Mouse (Mus musculus) thymus, postnatal 25 days (tissue): Measurements from ENCODE around the gene Il6ra.

Experiments used
- DNase-seq: peaks from one replicate; pipeline ENCODE4 v3.0.0; 2022

Il6ra gene

DNA sequence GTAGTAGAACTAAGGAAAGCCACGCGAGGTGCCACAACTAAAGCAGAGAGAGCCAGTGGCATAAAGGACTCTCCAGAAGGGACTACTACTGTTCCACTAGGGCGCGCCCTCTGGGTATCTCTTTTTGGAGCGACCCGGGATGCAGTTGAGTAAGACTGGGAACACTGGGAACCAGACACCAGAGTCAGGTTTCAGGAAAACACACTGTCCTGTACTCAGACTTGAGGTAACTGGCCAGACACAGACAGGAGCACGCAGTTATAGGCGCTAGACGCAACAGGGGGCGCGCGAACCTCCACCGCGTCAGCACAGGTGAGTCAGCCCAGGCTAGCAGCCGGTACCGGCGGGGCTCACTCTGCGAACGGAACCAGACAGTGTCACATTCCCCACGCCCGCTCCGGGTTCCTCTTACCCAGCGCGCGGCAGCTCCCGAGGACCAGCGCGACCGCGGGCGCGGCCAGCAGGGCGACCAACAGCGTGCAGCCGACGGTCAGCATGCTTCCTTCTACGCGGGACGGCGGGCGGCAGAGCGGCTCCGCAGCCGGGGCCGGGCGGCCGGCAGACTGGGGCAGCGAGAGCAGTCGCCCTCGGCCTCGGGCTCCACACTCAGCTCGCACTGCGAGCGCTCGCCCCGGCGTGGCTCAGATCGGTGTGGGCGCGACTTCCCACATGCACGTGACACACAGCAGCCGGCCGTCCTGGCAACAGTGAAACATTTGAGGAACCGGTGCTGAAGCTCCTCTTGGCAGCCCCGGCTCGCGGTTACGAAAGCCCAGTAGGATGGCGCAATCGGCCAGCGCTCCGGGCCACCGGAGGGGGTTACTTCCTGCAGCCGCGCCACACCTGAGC is at the start of gene Il6ra:
Gene Il6ra, minus strand, starts transcription at position 654 of the 849 bp plus-strand sequence.
- DNase-seq, result peak; percentile 63

DNA sequence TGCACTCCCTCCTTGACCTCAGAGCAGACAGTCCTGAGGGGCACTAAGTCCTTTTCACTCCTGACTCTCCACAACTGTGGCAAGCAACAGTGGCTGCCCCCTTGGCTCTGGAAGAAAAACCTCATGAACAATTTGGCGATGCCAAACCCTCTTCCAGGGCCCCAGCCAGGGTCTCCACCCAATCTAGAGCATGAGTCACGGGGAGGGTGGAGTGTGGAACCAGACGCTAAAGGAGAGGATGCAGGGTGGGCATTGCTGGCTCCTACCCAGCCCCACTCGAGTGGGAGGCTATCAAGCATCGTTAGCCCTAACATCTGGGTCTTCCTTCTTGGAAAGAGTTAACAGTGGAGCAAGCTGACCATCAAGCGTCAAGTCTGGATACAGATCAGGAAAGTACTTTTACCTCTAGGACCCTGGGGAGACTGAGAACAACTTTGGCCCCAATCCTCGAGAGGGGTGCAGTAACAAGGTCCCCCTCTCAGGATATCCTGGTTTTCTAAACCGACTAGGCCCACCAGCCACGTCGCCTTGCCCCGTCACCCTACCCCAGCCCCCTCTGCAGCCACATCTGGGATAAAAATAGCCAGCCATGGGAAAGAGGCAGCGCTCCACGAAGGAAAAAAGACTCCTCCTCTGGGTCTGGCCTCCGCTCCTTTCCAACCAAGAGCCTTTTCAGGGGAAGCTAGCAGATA is 49.2 kb upstream of the Il6ra start:
- DNase-seq, result peak; percentile 33

DNA sequence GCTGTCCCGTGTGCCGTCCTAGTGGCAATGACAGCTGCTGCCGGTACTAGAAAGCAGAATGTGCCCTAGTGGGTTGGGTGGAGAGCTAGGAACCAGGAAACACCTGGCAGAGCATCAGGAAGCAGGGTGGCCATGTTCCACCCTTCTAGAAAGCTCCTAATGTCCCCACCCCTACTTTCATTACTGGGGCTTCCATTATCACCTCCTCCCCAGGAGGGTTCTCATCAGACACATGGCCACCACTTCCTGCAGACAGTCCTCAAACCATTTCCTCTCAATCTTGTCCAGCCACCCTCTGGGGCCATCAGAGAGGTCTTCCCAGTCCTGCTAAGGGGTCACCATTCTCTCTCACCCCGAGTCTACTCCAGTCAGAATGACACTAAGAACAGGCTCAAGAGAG is 48.4 kb upstream of the Il6ra start:
- peak; percentile 16 for DNase-seq

DNA sequence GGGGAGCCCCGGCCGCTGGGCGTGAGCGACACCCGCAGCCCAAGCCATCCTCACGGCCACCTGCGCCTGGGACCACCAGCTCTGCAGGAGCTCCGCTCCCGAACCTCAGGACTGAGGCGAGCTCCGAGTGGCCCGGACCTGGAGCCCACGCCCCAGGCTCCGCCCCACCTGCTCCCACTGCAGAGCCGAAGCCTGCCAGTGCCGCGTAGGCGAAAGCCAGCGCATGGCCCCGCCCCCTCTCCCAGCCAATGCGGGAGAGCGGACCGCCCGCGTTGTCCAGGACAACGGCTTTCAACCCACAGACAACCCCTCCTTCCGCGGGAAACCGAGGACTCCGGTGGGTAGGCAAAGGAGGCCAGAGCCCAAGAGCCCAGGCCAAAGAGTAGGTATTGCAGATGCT is 47.5 kb upstream of the Il6ra start:
- DNase-seq, result peak; percentile 88

DNA sequence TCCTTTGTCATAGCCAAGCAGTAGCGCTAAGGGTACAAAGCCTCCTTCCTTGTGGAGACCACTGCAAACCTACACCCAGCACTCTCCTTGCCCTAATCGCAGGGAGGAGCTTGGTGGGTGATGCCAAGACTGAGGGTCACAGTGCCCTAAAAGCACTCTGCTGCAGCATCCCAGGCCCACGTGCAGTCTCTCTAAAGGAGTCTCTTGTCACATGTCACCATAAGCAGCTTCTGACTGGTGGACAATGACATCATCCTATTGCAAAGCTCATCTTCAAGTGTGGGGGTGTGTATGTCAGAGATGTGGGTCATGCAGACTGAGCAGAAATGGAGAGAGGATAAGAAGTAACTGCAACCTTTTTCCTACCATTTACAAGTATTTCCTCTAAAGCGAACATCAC is 46.4 kb upstream of the Il6ra start:
- no peak for DNase-seq

DNA sequence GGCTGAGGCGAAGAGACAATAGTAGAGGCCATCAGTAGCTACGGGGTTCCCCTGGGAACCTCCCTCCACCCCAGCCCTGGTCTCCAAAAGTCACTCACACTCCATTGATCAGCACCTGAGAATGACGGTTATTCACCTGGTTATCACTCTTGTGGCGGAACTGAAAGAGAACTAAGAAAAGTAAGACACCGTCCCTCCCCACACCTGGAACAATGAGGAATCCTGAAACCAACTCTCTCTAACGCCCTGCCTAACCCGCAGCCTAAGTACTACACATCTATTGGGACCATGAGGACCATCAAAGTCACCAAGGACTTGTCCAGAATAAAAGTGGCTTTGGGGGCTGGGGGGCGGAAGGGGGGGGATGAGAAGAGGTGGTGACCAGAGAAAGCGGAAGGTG is 44.9 kb upstream of the Il6ra start:
- DNase-seq, result no peak

DNA sequence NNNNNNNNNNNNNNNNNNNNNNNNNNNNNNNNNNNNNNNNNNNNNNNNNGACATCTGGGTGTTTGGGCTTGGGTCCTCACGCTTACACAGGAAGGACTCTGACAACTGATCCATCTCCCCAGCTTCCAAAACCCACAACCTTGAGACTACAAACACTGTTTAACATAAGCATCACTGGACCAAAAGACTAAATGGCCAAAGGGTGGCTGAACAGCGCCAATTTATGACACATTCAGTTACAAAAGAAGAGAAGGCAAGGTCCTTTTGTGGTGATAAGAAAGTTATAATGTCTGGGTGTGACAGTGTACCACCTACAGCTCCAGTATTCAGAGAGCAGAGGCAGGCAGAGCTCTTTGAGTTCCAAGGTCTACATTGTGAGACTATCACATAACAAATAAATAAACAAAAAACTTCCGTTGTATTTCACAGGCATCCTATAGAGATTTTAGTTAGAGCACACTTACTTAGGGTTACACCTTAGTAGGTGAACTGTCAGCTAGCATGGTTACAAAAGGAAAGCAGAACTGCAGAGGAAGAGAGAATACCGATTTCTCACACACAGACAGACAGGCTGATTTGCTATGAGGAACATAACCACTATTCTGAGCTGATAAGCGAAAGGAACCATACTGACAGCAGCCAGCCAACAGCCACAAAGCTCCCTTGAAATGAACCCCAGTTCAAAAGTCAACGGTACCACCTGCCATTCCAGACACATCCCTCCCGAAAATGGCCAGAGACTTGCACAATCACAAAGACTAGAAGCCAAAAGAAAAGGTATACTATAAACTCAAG is 43.4 kb upstream of the Il6ra start:
- DNase-seq, result no peak

DNA sequence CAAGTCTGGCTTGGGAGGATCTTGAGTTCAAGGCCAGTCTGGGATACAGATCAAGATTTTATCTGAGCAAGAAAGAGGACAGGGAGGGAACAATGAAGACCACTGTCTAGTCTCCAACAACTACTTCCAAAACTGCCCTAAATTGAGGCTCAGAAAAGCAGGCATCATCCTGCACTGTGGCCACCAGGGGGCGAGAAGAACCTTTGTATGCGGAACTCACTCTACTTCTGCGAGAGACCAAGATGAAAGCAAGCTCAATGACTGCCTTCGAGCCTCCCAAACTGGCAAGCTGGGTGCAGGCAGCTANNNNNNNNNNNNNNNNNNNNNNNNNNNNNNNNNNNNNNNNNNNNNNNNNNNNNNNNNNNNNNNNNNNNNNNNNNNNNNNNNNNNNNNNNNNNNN is 40.4 kb upstream of the Il6ra start:
- peak; percentile 82 for DNase-seq

DNA sequence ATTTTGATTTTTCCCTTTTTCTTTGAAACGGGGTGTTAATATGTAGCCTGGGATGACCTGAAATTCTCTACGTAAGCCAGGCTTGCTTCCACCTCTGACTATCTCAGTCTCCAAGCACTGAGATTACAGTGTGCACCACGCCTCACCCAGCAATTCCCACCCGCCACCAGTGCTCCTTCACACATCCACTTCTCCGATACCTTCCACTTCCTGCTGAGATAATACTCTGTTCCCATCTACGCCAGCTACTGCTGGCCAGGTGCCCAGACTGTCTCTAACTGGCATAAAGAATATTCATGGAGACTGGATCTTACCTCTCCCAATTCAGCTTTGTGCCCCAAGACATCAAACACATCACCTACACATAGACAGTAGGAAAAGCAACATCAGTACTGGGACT is 35.7 kb upstream of the Il6ra start:
- no peak for DNase-seq

DNA sequence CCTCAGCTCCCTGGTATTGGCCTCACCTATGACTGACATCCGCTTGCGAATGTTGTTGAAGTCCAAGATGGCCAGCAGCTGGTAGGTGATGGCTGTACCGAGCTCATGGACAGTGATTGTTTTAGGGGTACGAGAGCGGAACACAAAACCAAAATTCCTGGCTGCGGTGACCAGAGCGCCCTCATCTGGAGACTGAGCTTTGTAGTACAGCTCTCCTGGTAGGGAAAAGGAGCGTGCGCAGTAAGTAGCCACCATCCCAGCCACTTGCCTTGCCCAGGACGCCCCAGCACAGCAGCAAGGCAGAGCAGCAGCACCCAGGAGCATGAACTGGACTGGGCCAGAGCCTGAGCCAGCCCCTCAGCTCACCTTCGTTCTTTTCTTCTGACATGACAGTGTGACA is 35.0 kb upstream of the Il6ra start:
- no peak for DNase-seq

DNA sequence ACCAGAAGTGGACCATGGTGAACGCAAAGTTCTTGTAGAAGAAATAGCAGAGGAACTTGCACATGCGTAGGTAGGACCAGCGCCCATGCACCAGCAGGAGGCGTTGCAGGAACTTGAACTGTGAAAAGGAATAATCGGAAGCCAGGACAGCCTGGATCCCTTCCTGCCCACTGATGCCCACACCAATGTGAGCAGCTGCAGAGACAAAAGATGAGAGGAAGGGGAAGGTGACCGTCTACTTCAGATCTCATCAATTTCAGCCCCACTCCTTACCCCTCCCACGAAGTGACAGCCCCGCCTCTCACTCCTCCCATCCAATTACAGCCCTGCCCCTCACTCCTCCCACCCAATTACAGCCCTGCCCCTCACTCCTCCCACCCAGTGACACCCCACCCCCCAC is 32.0 kb upstream of the Il6ra start:
- DNase-seq, result no peak

DNA sequence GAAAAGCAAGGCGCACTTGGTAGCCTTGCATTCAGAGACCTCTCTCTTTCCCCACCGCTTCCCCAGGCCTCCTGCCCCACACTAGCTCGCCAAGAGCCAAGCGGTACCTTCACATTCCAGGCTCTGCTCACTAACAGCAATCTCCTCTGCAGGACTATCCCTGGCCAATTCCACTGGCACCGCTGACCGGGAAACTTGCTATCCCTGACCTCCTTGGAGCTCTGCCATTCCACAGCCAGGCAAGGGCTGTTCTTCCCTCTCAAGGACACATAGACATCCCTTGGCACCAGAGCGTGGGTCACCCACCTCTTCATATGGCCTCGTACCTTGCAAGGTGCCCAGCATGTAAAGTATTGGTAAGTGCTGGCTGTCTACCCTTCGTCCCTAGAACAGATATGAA is 29.9 kb upstream of the Il6ra start:
- DNase-seq, result no peak

DNA sequence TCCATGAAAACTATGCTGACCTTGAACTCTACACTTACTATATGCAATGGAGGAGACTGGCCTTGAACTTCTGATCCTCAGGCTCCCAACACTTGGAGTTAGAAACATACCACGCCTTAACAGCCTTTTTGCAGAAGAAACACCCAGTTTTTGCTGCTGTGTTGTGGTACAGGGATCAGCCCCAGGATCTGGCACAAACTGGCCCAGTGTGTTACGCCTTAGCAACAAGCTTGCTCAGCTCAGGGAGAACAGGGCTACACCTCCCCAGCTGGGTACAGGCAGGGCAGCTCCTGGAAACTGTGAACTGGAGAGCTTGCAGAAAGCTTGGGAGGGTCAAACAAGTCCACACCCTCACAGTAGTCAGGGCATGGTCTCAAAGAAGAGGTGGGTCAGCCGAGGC is 23.5 kb upstream of the Il6ra start:
- DNase-seq, result no peak

DNA sequence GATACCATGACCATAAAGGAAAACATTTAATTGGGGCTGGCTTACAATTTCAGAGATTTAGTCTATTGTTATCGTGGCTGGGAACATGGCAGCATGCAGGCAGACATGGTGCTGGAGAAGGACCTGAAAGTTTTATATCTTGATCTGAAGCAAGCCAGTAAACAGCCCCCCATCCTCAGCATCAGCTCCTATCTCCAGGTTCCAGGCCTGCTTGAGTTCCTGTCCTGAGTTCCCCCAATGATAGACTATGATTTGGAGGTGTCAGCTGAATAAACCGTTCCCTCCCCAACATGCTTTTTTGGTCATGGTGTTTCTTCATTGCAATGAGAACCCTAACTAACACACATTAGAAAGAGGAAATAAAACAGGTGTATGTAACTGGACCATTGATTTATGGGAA is 19.9 kb upstream of the Il6ra start:
- no peak for DNase-seq

DNA sequence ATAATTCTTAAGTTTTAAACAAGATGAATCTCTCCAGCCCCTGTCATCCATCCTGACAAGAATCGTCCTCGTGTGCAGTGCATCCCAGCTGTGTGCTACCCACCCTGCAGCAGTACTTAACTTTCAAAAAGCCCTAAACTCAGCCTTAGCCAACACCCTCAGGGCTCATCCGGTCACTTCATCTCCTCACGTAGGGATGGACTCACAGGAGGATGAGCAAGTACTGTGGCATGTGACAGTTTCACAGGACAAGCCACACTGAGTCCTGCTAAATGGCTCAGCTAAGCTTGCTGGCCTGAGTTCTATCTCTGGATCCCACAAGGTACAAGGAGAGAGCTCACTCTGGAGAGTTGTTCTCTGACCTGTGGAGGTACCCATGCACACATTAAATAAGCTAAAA is 16.0 kb upstream of the Il6ra start:
- DNase-seq, result no peak

DNA sequence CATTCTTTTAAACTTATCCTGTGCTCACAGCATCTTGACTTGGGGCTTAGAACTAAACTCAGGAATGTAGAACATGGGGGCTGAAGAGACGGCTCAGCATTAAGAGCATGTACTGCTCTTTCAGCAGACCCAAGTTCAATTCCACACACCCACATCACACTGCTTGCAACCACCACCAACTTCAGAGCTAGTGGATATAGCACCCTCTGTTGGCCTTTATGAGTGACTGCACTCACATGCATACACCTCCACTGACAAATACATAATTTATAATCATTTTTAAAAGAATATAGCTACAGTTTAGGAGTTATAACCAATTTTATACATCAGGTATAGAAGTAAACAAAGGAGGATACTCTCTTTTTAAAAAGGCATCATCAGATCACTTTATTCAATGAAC is 13.4 kb upstream of the Il6ra start:
- DNase-seq, result no peak

DNA sequence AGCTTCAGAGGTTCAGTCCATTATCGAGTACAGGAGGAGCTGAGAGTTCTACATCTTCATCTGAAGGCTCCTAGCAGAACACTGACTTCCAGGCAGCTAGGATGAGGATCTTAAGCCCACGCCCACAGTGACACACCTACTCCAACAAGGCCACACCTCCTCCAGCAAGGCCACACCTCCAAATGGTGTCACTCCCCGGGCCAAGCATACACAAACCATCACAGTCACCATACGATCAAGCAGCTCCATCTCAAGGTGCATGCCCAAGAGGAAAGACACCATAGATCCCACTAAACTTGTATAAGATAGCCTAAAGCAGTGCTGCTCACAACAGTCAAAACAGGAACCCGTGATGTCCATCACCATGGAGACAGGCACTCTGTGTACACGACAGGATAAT is 7.7 kb upstream of the Il6ra start:
- DNase-seq, result no peak

DNA sequence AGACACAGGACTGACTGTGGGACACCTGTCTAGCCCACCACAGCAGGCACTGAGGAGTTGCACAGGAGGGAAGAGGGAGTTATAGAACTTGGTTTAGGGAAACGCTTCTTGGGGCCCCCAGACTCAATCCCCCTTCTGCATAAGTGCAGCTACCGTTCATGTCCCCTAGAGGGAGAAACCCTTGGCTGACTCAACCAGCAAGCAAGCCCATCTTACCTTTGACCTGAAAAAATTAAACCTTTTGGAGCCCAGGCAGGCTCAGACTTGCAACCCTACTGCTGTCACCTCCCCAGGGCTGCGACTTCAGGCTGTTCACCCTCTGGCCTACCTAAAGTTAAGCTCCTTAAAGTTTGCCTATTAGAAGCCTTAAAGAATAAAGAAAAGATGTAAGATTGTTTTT is 4.4 kb upstream of the Il6ra start:
- no peak for DNase-seq

DNA sequence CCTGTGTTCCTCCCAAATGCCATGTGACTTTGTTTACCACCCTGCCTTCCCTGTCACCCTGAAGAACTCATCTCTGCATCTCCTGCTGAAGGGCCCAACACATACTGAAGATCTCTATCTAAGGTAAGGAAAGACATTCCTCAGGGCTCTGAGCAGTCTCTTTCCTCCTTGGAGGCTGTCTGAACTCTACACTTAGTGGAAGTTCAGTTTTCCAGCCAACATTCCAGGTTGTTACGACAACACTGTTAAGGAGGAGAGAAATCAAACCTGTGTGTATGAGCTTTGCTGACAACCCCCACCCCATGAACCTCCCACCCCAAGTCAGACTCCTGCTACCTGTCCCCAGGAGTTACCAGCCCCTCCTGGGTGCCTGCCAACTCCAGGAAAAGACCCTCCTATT is 3.6 kb upstream of the Il6ra start:
- DNase-seq, result no peak

DNA sequence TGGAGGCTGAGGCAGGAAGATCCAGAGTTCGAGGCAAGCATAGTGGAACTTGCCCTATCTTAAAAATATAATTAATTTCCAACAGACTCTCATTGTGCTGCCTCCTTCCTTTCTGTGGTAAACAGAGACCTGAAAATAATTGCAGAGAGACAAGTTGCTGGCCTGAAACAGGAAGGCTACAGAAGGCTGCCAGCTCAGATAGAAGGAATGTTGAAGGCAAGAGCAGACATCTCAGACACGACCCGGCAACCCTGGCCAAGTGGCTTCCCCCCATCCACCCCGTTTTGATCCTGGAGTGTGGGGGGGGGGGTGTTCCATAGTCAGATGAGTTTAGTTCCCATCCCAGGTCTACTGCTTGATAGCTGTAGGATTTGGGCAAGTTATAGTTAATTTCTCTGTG is 1.7 kb upstream of the Il6ra start:
- no peak for DNase-seq

DNA sequence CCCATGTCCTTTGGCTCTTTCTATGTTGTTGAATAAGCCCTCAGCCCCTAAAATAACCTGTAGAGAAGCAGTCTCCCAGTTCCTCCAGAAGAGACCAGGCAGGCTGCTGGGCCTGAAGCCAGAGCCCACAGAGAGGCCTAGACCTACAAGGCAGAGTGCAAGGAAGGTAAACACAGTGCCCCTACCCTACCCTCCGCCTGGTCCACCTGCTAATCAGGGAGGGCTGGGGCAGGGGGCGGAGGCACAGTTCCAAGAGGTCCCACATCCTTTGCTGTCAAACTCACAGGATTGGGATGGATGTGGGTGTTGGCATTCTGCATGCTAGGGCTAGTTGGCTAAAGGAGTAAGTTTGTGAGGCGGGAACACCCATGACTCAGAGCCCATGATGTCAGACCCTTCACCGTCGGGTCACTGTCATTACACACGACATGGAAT is 871 bp downstream of the Il6ra start:
- no peak for DNase-seq

DNA sequence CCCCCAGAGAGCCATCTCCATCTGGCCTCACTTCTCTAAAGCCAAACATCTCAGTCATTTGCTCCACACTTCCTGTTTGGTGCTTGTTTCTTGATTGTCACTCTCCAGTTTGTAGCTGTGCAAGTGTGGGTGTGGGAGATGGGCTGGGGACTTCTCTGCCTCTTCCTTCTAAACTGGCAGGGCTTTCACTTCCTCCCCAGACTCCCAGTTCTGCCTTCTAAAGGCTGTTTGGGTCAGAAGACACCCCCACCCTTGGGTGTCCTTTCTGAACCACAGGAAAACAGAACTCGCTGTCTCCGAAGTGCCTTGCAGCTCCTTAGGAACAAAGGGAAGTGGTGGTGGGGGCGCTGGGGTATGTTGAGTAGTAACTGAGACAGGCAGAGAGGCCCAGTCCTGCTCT is 1.8 kb downstream of the Il6ra start:
- DNase-seq, result peak; percentile 28

DNA sequence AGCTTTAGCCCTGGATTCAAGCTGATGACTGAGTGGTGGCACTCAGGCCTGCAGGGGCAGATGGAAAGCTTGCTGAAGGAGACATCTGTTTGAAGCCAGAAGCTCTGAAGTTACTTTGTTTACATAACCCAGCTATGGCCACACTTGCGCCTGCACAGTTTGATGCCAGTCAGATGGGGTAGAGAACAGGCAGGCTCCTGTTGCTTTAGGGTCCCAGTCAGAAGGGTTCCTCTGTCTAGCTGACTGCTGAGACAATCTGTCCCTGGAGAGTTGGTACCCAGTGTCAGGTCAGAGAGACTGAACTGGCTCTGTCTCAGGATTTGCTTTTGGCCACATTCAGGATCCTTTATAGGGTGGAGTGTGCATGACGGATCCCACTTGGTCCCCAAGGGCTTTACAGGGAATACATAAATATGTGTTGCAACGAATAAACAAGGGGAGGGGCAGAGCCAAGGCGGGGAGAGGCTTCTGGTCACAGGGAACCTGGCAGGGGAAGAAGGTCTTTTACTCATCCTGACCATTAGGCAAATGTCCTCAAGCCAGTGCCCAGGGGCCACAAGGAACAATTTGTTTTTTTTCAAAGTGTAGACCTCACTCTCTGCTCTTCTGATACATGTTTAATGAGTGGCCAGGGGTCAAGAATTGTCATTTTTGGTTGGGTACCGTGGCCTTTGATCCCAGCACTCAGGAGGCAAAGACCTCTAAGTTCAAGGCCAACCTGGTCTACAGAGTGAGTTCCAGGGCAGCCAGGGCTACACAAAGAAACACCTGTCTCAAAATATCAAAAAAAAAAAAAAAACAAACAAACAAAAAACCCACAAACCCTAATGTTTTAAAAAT is 3.1 kb downstream of the Il6ra start:
- no peak for DNase-seq
